Mouse (Mus musculus) kidney, embryonic 14.5 days (tissue): ENCODE results near the gene Ttll11. TPM values are rescaled to one million over a fixed set of nuclear protein-coding genes. Genes with fewer than 3 reads are reported as not detected.
A peak's percentile ranks its signal among the peaks of the same experiment; 100 is the strongest.

ENCODE experiments used
- ATAC-seq: fragments of 200-750 bp; cut with Nextera tagmentation; 2 replicates; pipeline ENCODE4 v1.8.0; 2017; ENCODE audit warnings: moderate number of reproducible peaks, mild to moderate bottlenecking, moderate TSS enrichment, moderate library complexity; ENCODE audit not compliant: low FRiP score, low TSS enrichment
- H3K27ac ChIP-seq: fragments of 300-500 bp; sonication (generic); 2 replicates; pipeline ENCODE4 v1.5.1; 2014; ENCODE audit warnings: low read depth, mild to moderate bottlenecking, low read length, moderate library complexity, mixed read lengths
- H3K27me3 ChIP-seq: fragments of 300-500 bp; sonication (generic); 2 replicates; pipeline ENCODE4 v1.6.1; 2014; ENCODE audit warnings: mild to moderate bottlenecking, low read length; ENCODE audit not compliant: control insufficient read depth, insufficient read depth
- H3K36me3 ChIP-seq: fragments of 300-500 bp; sonication (generic); 2 replicates; pipeline ENCODE4 v1.6.1; 2014; ENCODE audit warnings: low read length, mixed read lengths; ENCODE audit not compliant: control insufficient read depth, insufficient read depth
- H3K4me1 ChIP-seq: fragments of 300-500 bp; sonication (generic); 2 replicates; pipeline ENCODE4 v1.6.1; 2014; ENCODE audit warnings: low read length, mixed read lengths; ENCODE audit not compliant: control insufficient read depth, insufficient read depth
- H3K4me2 ChIP-seq: fragments of 300-500 bp; sonication (generic); replicated peaks from 2 replicates; pipeline ENCODE4 v1.6.1; 2014; ENCODE audit warnings: low read depth, mild to moderate bottlenecking, low read length
- H3K4me3 ChIP-seq: fragments of 300-500 bp; sonication (generic); 2 replicates; pipeline ENCODE4 v1.5.1; 2014; ENCODE audit warnings: mild to moderate bottlenecking, low read length
- H3K9ac ChIP-seq: fragments of 300-500 bp; sonication (generic); 2 replicates; pipeline ENCODE4 v1.6.1; 2014; ENCODE audit warnings: low read depth, mild to moderate bottlenecking, low read length, moderate library complexity
- H3K9me3 ChIP-seq: fragments of 300-500 bp; sonication (generic); 2 replicates; pipeline ENCODE4 v1.6.1; 2016; ENCODE audit warnings: low read length; ENCODE audit not compliant: control insufficient read depth
- WGBS: fragments of 180-500 bp; shearing (Covaris S2); extraction: QIAGEN DNeasy Blood & Tissue Kit; methylation state at CpG from one replicate; pipeline ENCODE4 v1.1.7; 2014; 5-methylcytosine and 5-hydroxymethylcytosine counted together
- polyA plus RNA-seq: library from polyadenylated mRNA; unstranded; fragments of >200 nt; fragmentation: Nextera tagmentation; extraction: Ambion mirVana; gene quantifications from 2 replicates; pipeline ENCODE4 v1.2.1, GENCODE M21; 2014

Ttll11 gene
- polyA plus RNA-seq, 1 experiment from 2014 or later = 0.58 TPM

DNA sequence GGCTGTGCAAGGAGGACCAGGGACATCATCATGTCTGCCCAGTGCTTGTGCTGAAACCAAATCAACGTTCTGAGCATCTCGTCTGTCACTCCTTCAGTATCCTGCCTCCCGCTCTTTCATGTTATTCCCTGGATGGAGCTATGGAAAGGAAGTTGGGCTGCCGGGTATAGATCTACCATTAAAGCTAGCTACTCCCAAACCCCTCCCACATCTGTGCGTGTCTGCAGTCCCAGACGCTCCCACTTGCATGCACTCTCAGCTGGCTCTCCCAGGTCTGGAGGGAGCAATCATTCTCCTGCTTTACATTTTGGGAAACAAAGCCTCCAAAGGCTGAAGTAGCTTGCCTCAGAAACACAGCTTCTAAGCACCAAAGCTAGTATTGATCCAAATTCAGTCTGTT is 146.2 kb downstream of the Ttll11 start:
- WGBS = 32% methylated on average over 6 of the region's 6 CpGs
- Histone ChIP-seq H3K36me3 (no peaks in the 10 kb centered on the region), H3K27me3 (no peaks in the 10 kb centered on the region), H3K9me3 (peaks cover 6% of the 10 kb centered on the region), H3K4me2 (no peak overlapping the region), H3K27ac (no peak overlapping the region), H3K4me3 (no peak overlapping the region), H3K9ac (no peak overlapping the region), H3K4me1 (peaks cover 16% of the 10 kb centered on the region)
- no peak for ATAC-seq

DNA sequence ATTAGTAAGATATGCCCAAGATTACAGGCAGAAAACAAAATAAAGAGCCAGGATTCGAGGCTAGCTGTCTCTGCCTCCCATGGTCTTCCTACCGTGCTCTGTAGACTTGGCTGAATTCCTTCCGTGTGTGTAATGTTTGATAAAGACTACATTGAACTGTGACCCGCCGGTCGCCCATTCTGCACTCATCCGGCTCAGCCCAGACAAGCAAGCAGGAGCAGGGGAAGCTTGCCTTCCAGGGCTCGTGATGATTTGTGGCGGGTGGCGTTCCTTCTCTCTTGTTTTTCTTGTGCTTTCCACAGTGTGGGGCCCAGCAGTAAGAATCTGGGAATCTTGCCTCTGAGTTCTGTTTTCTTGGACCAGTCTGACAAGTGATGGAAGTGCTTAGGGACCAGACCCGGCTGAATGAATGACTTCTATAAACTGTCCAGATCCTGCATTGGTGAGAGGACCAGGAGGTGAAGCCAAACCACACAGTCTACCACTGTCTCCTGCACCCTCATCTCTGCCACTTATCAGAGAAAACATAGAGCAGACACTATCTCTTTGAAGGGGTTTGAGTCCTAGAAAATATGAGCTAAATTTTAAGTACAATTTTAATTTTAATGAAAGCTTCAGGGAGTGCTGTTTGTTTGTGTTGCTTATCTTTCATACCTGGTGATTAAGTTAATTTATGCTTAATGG is 146.8 kb downstream of the Ttll11 start:
- Histone ChIP-seq H3K4me3 (no peak overlapping the region), H3K9me3 (peaks cover 6% of the 10 kb centered on the region), H3K9ac (no peak overlapping the region), H3K36me3 (no peaks in the 10 kb centered on the region), H3K27ac (no peak overlapping the region), H3K4me2 (no peak overlapping the region), H3K4me1 (peaks cover 16% of the 10 kb centered on the region), H3K27me3 (no peaks in the 10 kb centered on the region)
- WGBS = 9% methylated on average over 11 of the region's 11 CpGs
- peak; percentile 84 for ATAC-seq

DNA sequence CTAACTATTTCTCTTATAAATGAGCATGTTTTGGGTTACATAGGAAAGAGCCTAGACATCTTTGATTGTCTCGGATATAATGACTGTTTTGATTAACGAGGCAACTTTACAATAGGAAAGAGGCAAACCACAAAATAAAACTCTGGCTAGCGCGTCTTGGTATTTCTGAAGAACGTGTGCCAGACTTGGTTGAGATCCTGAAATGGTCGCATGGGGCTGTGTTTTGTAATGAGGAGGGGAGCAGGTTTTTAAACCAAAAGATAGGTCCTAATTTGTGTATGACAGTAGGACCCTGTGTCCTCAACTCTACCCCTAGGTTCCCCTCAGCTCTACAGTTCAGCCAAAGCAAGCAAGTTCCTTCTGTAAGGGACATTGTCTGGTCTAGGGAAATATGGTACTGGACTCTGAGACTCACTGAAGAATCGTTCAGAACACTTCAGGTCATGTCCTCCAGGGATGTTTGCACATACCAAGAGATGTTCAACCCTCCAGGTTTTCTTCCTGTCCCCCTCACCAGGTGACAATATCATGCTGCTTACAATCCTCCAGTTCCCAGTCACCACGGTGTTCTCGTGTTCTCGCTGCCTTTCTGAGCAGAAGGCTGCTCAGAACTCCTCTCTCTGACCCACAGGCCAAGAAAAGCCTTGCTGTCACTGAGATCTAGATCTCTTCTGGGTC is 147.7 kb downstream of the Ttll11 start:
- H3K27me3 ChIP-seq = no peaks in the 10 kb centered on the region
- WGBS = 76% methylated on average over 10 of the region's 10 CpGs
- no peaks in the 10 kb centered on the region for H3K36me3 ChIP-seq
- H3K9ac ChIP-seq = no peak overlapping the region
- ATAC-seq = no peak
- H3K9me3 ChIP-seq = peaks cover 3% of the 10 kb centered on the region
- H3K4me2 ChIP-seq = no peak overlapping the region
- H3K27ac ChIP-seq = no peak overlapping the region
- no peak overlapping the region for H3K4me3 ChIP-seq
- peaks cover 16% of the 10 kb centered on the region for H3K4me1 ChIP-seq

DNA sequence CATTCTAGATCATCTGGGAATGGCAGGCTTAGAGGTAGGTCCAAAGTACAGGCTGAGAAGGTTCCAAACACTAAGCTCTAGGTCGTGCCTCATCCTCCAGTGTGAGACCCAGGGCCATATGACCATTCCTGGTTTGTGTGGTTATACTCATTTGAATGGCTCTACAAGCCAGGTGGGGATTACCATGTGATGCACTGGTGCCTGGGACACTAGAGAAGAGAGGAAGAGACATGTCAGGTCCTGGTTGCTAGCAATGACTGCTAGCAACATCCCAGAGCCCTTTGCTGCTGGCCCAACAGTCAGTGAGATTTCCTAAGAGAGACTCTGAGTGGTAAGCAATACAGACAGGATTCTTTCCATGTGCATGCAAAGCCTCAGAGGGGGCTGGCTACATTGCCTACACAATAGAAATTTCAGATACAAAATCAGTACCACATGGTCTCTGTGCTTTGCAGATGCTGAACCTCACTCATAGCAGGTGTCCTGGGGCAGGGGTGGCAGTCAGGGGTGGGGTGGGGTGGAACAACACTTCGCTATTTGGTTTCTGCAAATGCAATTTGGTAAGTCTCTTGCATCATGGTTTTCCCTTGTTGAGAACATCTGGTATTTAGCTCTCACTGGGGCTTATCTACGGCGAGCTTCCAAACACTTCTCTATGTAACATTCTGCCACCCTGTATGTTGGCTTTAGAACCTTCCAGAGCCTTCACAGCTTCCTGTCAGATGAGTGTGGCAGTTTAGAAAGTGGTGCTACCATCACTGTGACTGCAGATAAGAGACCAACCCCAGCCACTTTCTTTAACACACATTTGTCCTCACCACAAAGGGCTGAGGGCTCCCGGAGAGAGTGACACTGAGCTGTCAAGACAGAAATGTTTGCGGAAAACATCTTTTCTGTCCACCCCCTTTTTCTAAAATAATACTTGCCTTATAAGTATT is 148.5 kb downstream of the Ttll11 start:
- WGBS = 80% methylated on average over 6 of the region's 6 CpGs
- H3K9me3 ChIP-seq = no peaks in the 10 kb centered on the region
- no peak for ATAC-seq
- H3K27ac ChIP-seq = no peak overlapping the region
- H3K36me3 ChIP-seq = no peaks in the 10 kb centered on the region
- H3K4me2 ChIP-seq = no peak overlapping the region
- H3K27me3 ChIP-seq = no peaks in the 10 kb centered on the region
- peaks cover 16% of the 10 kb centered on the region for H3K4me1 ChIP-seq
- H3K9ac ChIP-seq = no peak overlapping the region
- no peak overlapping the region for H3K4me3 ChIP-seq

DNA sequence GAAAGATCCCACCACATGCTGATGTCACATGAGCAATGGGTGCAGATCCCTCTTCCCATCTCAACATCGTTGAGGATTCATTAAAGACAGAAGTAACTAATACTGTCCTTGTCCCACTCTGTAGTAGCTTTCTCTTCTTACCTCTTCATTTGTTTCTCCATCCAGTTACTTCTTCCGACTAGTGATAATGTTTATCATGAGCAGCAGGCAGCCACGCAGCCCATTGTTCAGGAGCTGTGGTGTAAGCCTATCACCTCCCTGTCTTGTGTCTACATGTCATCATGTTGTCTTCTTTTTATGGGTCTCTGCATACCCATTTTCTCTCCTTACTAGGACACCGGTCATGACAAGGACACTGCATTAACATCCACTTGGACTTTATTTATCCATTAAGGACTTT is 150.6 kb downstream of the Ttll11 start:
- WGBS = 95% methylated on average over 4 of the region's 4 CpGs
- Histone ChIP-seq H3K4me1 (peaks cover 16% of the 10 kb centered on the region), H3K36me3 (no peaks in the 10 kb centered on the region), H3K27me3 (no peaks in the 10 kb centered on the region), H3K9ac (no peak overlapping the region), H3K27ac (no peak overlapping the region), H3K4me3 (no peak overlapping the region), H3K9me3 (no peaks in the 10 kb centered on the region), H3K4me2 (no peak overlapping the region)
- no peak for ATAC-seq

DNA sequence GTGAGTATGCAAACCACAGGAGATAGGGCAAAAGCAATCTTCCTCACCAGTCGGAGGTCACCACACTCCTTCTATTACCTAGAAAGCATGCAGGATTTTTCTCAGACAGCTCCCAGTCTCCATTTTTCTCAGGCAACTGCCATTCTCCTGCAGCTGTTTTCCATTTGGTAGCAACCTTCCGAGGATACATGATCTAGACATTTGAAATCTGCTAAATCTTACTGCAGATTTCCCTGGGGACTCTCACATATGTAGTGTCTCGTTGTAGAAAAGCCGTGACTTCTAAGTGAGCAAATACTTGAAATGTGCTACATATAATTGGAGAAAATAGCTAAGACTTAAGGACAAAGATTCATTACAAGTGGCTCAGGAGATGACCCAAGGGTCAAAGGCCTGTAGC is 151.8 kb downstream of the Ttll11 start:
- no peak overlapping the region for H3K4me3 ChIP-seq
- H3K9ac ChIP-seq = no peak overlapping the region
- H3K4me1 ChIP-seq = peaks cover 6% of the 10 kb centered on the region
- no peaks in the 10 kb centered on the region for H3K36me3 ChIP-seq
- ATAC-seq = no peak
- WGBS = 72% methylated on average over 4 of the region's 4 CpGs
- no peak overlapping the region for H3K4me2 ChIP-seq
- H3K27me3 ChIP-seq = no peaks in the 10 kb centered on the region
- H3K27ac ChIP-seq = no peak overlapping the region
- H3K9me3 ChIP-seq = no peaks in the 10 kb centered on the region

DNA sequence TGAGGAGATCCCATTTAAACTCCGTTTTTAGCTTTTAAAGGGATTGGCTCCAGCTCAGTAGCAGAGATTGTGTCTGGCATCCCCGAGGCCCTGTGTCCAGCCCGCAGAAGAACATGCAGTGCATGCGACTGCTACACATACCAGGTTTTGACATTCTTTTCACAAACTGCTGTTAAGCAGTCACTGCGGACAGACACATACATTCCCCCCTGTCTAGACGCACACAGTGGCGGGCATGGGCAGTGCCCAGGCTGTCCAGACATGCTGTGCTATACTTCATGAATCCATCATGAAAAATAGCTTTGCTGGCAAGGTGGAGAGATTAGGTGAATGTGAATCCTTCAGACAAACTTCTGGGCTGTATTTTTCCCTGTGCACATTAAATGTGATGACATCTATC is 154.6 kb downstream of the Ttll11 start:
- WGBS = 72% methylated on average over 7 of the region's 7 CpGs
- ATAC-seq = no peak

DNA sequence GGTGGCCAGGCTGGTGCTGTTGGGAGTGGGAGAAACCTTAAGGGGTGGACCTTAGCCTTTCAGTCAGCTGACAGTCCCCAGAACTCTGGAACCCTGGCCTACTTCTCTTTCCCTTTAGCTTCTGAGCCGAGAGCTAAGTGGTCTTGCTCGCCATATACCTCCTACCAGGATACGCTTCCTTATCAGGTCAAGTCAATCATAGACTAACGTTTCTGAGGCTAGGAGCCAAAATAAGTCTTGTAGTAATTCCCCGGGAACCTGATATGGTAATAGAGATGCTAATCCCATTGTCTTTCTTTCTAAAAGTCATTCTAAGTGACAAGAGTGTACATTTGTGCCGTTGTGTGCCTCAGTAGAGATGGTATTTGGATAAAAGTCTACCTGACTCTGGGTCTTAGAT is 156.1 kb downstream of the Ttll11 start:
- ATAC-seq = no peak
- Histone ChIP-seq H3K4me1 (no peaks in the 10 kb centered on the region), H3K9me3 (no peaks in the 10 kb centered on the region), H3K9ac (no peak overlapping the region), H3K4me3 (no peak overlapping the region), H3K4me2 (no peak overlapping the region), H3K36me3 (no peaks in the 10 kb centered on the region), H3K27me3 (no peaks in the 10 kb centered on the region), H3K27ac (no peak overlapping the region)
- 84% methylated on average over 6 of the region's 6 CpGs for WGBS

More for the DNA sequence above, 154.6 kb downstream of the Ttll11 start:
- Histone ChIP-seq H3K4me1 (no peaks in the 10 kb centered on the region), H3K4me3 (no peak overlapping the region), H3K36me3 (no peaks in the 10 kb centered on the region), H3K9ac (no peak overlapping the region), H3K27ac (no peak overlapping the region), H3K9me3 (no peaks in the 10 kb centered on the region), H3K27me3 (no peaks in the 10 kb centered on the region), H3K4me2 (no peak overlapping the region)

DNA sequence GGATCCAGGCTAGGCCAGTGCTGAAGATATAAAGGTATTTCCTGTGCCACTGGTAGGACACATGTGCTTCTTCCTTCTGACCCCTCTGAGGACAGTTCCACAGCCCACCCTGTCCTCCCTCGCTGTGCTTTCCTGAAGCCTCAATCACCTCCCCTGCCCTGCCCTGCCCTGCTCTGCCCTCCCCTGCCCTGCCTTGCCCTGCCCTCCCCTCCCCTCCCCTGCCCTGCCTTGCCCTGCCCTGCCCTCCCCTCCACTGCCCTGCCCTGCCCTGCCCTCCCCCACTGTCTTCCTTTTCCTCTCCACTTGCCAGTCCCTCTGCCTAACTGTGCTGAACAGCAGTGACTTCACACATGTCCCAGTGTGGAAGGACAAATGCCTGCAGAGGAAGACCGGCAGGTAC is 160.8 kb downstream of the Ttll11 start:
- Histone ChIP-seq H3K4me2 (no peak overlapping the region), H3K27me3 (no peaks in the 10 kb centered on the region)
- ATAC-seq = no peak

More for the DNA sequence above, 160.8 kb downstream of the Ttll11 start:
- no peak overlapping the region for H3K27ac ChIP-seq
- H3K4me1 ChIP-seq = no peaks in the 10 kb centered on the region
- H3K4me3 ChIP-seq = no peak overlapping the region
- H3K36me3 ChIP-seq = no peaks in the 10 kb centered on the region
- WGBS = 41% methylated on average over 2 of the region's 2 CpGs
- H3K9me3 ChIP-seq = no peaks in the 10 kb centered on the region
- no peak overlapping the region for H3K9ac ChIP-seq
